ENCODE assay signal across 17 mouse cellular contexts in genomic region chr10:18368111-18368510, GRCm38 (mm10). TPM values are rescaled to one million over a fixed set of nuclear protein-coding genes. Genes with fewer than 3 reads are reported as not detected.
"Had no signal": no experiment of that assay in that cellular context is flagged by ENCODE, and none has a peak within 500 bp of the region (broad histone marks: within the 10 kb centered on the region; RNA-seq: fewer than 3 reads in every experiment).

No protein-coding gene starts in this region.

- H3K9me3 ChIP-seq: lung, embryonic 15.5 days; midbrain, embryonic 13.5 days; midbrain, embryonic 15.5 days; neural tube, embryonic 12.5 days; stomach, embryonic 15.5 days had no signal

- H3K4me2 ChIP-seq: lung, embryonic 15.5 days; midbrain, embryonic 11.5 days; midbrain, embryonic 13.5 days; midbrain, embryonic 15.5 days; neural tube, embryonic 12.5 days; stomach, embryonic 15.5 days had no signal

- H3K4me3 ChIP-seq: lung, embryonic 15.5 days; megakaryocyte, embryonic 14.5 days; midbrain, embryonic 13.5 days; midbrain, embryonic 15.5 days; neural tube, embryonic 12.5 days; stomach, embryonic 15.5 days had no signal

- H3K27ac ChIP-seq: lung, embryonic 15.5 days; macrophage; midbrain, embryonic 13.5 days; midbrain, embryonic 15.5 days; neural tube, embryonic 12.5 days; stomach, embryonic 15.5 days; stomach, postnatal 0 days had no signal

- H3K36me3 ChIP-seq: lung, embryonic 15.5 days; midbrain, embryonic 13.5 days; midbrain, embryonic 15.5 days; neural tube, embryonic 12.5 days; stomach, embryonic 15.5 days had no signal

- H3K9ac ChIP-seq: lung, embryonic 15.5 days; midbrain, embryonic 13.5 days; midbrain, embryonic 15.5 days; neural tube, embryonic 12.5 days; stomach, embryonic 15.5 days had no signal

- ATAC-seq: lung, postnatal 0 days; midbrain, embryonic 13.5 days; midbrain, embryonic 15.5 days had no signal

- H3K27me3 ChIP-seq: lung, embryonic 15.5 days; megakaryocyte, embryonic 14.5 days; midbrain, embryonic 15.5 days; neural tube, embryonic 12.5 days; stomach, embryonic 15.5 days had no signal

- DNase-seq: lung, adult 2 months; lung, postnatal 14 days; lung, postnatal 36 days; right cerebral cortex, postnatal 14 days; thymus, adult 2 months; thymus, postnatal 25 days; thymus, postnatal 4 days had no signal

RNA-seq across cellular contexts. Expression of gene Nhsl1, which starts 49.3 kb away (rescaled TPM):
- polyA plus RNA-seq: macrophage had no signal
